Mouse (Mus musculus) olfactory bulb, adult 2 months (tissue): ENCODE results near the gene Ppt2.

ENCODE experiments used
- CTCF ChIP-seq: fragments of 200-500 bp; IDR thresholded peaks from 2 replicates; pipeline ENCODE4 v1.5.1; 2012; ENCODE audit warnings: low read depth, mild to moderate bottlenecking, low read length, moderate library complexity; ENCODE audit not compliant: insufficient read depth
- POLR2A ChIP-seq: fragments of 200-500 bp; IDR thresholded peaks from 2 replicates; pipeline ENCODE4 v1.6.1; 2012; ENCODE audit warnings: mild to moderate bottlenecking, low read depth, low read length, moderate library complexity; ENCODE audit not compliant: insufficient read depth

GRCm38 (mm10) chr17:34606186-34607039, 21.9 kb downstream of the Ppt2 start:
- TF ChIP-seq CTCF (no peak), POLR2A (no peak)
